Mouse (Mus musculus): ENCODE data around the gene Dpep3. TPM values are rescaled to one million over a fixed set of nuclear protein-coding genes. Genes with fewer than 3 reads are reported as not detected.
A peak's percentile ranks its signal among the peaks of the same experiment; 100 is the strongest.
"Not testable (repeated sequence)": the region's sequence is repeated elsewhere in the genome, so short reads cannot be mapped to it uniquely, and the experiment has no call there.

Dpep3 gene
- polyA plus RNA-seq, 1 experiment from 2014 or later: not detected

DNA sequence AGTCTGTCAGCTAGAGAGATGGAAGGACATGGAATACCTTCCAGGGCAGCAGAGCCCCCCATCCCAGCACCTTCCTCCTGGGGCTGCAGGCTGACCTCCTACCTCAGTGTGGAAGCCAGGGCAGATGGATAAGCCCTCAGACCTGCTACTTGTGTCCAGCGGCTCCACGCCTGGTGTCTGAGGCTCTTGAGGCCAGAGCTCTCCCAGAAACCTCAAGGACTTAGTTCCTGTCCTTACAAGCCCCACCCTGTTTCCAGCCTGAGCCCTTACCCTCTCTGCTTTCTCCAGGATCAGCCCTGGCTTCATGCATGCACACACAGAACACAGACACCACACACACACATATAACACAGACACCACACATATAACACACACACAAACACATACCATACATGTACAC, 12.3 kb upstream of the Dpep3 start:
- DNase-seq (ENCODE audit: low spot score) (no peak), ATAC-seq (ENCODE audit: insufficient read depth, low FRiP score, low TSS enrichment) (no peak)
- Histone ChIP-seq H3K9me3 (ENCODE audit: control insufficient read depth, low read length) (no peaks in the 10 kb centered on the region), H3K4me1 (ENCODE audit: control insufficient read depth, insufficient read depth, low read length) (no peaks in the 10 kb centered on the region), H3K4me2 (ENCODE audit: low read depth) (no peak overlapping the region), H3K9ac (ENCODE audit: low read length) (no peak overlapping the region), H3K27ac (ENCODE audit: low read depth, low read length) (no peak overlapping the region), H3K27me3 (ENCODE audit: control insufficient read depth, insufficient read depth, low read length) (no peaks in the 10 kb centered on the region), H3K4me3 (ENCODE audit: low read depth, low read length) (no peak overlapping the region), H3K36me3 (ENCODE audit: control insufficient read depth, insufficient read depth, low read length) (no peaks in the 10 kb centered on the region)
- WGBS: 89% methylated on average over 2 of the region's 2 CpGs

GRCm38 (mm10) chr8:105990856-105991387, 11.7 kb upstream of the Dpep3 start, which contains the start of gene Dus2:
TSS of gene Dus2 (plus strand) at chr8:105991337.
- Histone ChIP-seq H3K9ac (ENCODE audit: low read length) (no peak within 1 kb of the TSS), H3K4me3 (ENCODE audit: low read depth, low read length) (no peak within 1 kb of the TSS)

GRCm38 (mm10) chr8:105988546-105988945, 9.3 kb upstream of the Dpep3 start:
- no peak overlapping the region for H3K4me2 ChIP-seq (ENCODE audit: low read depth)
- H3K27ac ChIP-seq (ENCODE audit: low read depth, low read length): no peak overlapping the region
- no peaks in the 10 kb centered on the region for H3K9me3 ChIP-seq (ENCODE audit: control insufficient read depth, low read length)
- no peaks in the 10 kb centered on the region for H3K27me3 ChIP-seq (ENCODE audit: control insufficient read depth, insufficient read depth, low read length)
- no peak overlapping the region for H3K9ac ChIP-seq (ENCODE audit: low read length)
- ATAC-seq (ENCODE audit: insufficient read depth, low FRiP score, low TSS enrichment) (no peak), DNase-seq (ENCODE audit: low spot score) (no peak)
- no peaks in the 10 kb centered on the region for H3K36me3 ChIP-seq (ENCODE audit: control insufficient read depth, insufficient read depth, low read length)
- WGBS: 85% methylated on average over 11 of the region's 11 CpGs
- no peak overlapping the region for H3K4me3 ChIP-seq (ENCODE audit: low read depth, low read length)
- no peaks in the 10 kb centered on the region for H3K4me1 ChIP-seq (ENCODE audit: control insufficient read depth, insufficient read depth, low read length)

More at GRCm38 (mm10) chr8:105990856-105991387, 11.7 kb upstream of the Dpep3 start, which contains the start of gene Dus2:
- DNase-seq (ENCODE audit: low spot score) (peak; percentile 85), ATAC-seq (ENCODE audit: insufficient read depth, low FRiP score, low TSS enrichment) (peak; percentile 69; the same call in 1 of the 2 replicates)
- Histone ChIP-seq H3K36me3 (ENCODE audit: control insufficient read depth, insufficient read depth, low read length) (no peaks in the 10 kb centered on the region), H3K4me2 (ENCODE audit: low read depth) (no peak within 1 kb of the TSS), H3K27ac (ENCODE audit: low read depth, low read length) (no peak within 1 kb of the TSS), H3K27me3 (ENCODE audit: control insufficient read depth, insufficient read depth, low read length) (no peaks in the 10 kb centered on the region), H3K9me3 (ENCODE audit: control insufficient read depth, low read length) (no peaks in the 10 kb centered on the region), H3K4me1 (ENCODE audit: control insufficient read depth, insufficient read depth, low read length) (no peaks in the 10 kb centered on the region)
- WGBS: 9% methylated on average over 15 of the region's 15 CpGs

DNA sequence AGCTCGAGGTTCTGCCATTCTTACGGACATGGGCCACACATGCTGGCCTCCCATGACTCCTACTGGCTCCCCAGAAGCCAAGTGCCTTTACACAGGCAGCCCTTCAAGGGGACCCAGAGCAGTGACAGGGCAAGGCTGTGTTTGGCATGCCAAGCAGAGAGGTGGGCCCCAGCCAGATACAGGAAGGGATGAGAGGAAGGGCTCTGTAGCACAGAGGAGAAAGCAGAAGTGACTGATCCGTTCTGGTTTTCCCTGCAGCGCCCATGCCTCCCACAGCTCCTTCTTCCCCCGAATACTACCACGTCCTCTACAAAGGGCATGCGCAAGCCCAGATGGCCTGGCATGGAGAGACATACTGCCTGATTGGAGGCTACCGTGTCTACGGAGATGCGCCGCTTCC, 4.2 kb upstream of the Dpep3 start:
- WGBS: 86% methylated on average over 11 of the region's 11 CpGs
- DNase-seq (ENCODE audit: low spot score); H3K4me1 ChIP-seq (ENCODE audit: control insufficient read depth, insufficient read depth, low read length); H3K9ac ChIP-seq (ENCODE audit: low read length); H3K4me3 ChIP-seq (ENCODE audit: low read depth, low read length); H3K9me3 ChIP-seq (ENCODE audit: control insufficient read depth, low read length); H3K27ac ChIP-seq (ENCODE audit: low read depth, low read length); H3K27me3 ChIP-seq (ENCODE audit: control insufficient read depth, insufficient read depth, low read length); H3K4me2 ChIP-seq (ENCODE audit: low read depth); H3K36me3 ChIP-seq (ENCODE audit: control insufficient read depth, insufficient read depth, low read length); ATAC-seq (ENCODE audit: insufficient read depth, low FRiP score, low TSS enrichment): not testable (repeated sequence)

GRCm38 (mm10) chr8:105981146-105981545, 1.9 kb upstream of the Dpep3 start:
- Histone ChIP-seq H3K4me3 (ENCODE audit: low read depth, low read length) (no peak overlapping the region), H3K4me2 (ENCODE audit: low read depth) (no peak overlapping the region), H3K9me3 (ENCODE audit: control insufficient read depth, low read length) (no peaks in the 10 kb centered on the region), H3K27me3 (ENCODE audit: control insufficient read depth, insufficient read depth, low read length) (no peaks in the 10 kb centered on the region), H3K4me1 (ENCODE audit: control insufficient read depth, insufficient read depth, low read length) (no peaks in the 10 kb centered on the region), H3K36me3 (ENCODE audit: control insufficient read depth, insufficient read depth, low read length) (no peaks in the 10 kb centered on the region), H3K27ac (ENCODE audit: low read depth, low read length) (no peak overlapping the region), H3K9ac (ENCODE audit: low read length) (no peak overlapping the region)
- ATAC-seq (ENCODE audit: insufficient read depth, low FRiP score, low TSS enrichment) (no peak), DNase-seq (ENCODE audit: low spot score) (no peak)
- WGBS: 87% methylated on average over 1 of the region's 1 CpGs

DNA sequence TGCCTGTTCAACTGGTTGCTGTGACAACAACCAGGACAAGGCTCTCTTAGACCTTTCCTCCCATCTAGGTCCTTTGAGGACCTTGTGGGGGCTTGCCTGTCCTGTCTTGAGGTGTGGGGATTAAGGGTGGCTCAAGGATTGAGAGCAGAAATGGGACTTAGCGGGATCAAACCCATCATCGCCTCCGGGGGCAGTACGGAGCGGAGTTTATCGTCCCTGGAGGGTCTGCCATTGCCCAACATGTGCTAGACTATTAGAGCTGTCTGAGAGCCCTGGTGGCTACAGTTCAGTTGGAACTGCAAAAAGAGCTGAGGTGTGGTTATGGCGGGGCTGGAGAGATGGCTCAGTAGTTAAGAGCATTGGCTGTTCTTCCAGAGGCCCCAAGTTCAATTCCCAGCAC, 3.9 kb downstream of the Dpep3 start:
- DNase-seq (ENCODE audit: low spot score) (no peak), ATAC-seq (ENCODE audit: insufficient read depth, low FRiP score, low TSS enrichment) (no peak)
- Histone ChIP-seq H3K9ac (ENCODE audit: low read length) (no peak overlapping the region), H3K4me2 (ENCODE audit: low read depth) (no peak overlapping the region), H3K4me1 (ENCODE audit: control insufficient read depth, insufficient read depth, low read length) (no peaks in the 10 kb centered on the region), H3K27me3 (ENCODE audit: control insufficient read depth, insufficient read depth, low read length) (no peaks in the 10 kb centered on the region), H3K27ac (ENCODE audit: low read depth, low read length) (no peak overlapping the region), H3K36me3 (ENCODE audit: control insufficient read depth, insufficient read depth, low read length) (no peaks in the 10 kb centered on the region), H3K9me3 (ENCODE audit: control insufficient read depth, low read length) (no peaks in the 10 kb centered on the region), H3K4me3 (ENCODE audit: low read depth, low read length) (no peak overlapping the region)
- 73% methylated on average over 7 of the region's 7 CpGs for WGBS

DNA sequence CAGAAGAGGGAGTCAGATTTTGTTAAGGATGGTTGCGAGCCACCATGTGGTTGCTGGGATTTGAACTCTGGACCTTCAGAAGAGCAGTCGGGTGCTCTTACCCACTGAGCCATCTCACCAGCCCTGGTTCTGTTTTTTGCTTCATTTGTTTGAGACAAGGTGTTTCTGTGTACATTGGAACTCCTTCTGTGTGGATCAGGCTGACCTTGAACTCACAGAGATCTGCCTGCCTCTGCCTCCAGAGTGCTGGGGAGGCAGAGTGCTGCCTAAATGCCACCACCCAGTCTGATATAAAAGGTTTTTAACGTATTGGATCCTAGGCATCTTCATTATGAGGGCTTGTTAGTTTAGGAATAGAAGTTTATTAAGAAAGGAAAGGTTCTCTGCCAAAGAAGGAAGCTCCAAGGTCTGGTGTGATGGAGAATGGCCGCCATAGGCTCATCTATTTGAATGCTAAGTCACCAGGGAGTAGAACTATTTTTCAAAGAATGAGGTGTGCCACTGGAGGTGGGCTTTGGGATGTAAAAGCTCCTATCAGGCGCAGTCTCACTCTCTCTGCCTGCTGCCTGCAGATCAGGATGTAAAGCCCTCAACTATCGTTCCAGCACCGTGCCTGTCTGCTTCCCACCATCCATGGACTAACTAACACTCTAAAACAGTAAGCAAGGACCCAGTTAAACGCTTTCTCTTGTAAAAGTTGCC, 8.1 kb downstream of the Dpep3 start:
- Histone ChIP-seq H3K4me3 (ENCODE audit: low read depth, low read length) (no peak overlapping the region), H3K4me1 (ENCODE audit: control insufficient read depth, insufficient read depth, low read length) (peaks cover 4% of the 10 kb centered on the region; the same call in 1 of the 2 replicates), H3K9ac (ENCODE audit: low read length) (no peak overlapping the region), H3K27me3 (ENCODE audit: control insufficient read depth, insufficient read depth, low read length) (peaks cover 7% of the 10 kb centered on the region; the same call in 1 of the 2 replicates), H3K36me3 (ENCODE audit: control insufficient read depth, insufficient read depth, low read length) (no peaks in the 10 kb centered on the region), H3K9me3 (ENCODE audit: control insufficient read depth, low read length) (no peaks in the 10 kb centered on the region), H3K27ac (ENCODE audit: low read depth, low read length) (no peak overlapping the region), H3K4me2 (ENCODE audit: low read depth) (no peak overlapping the region)
- DNase-seq (ENCODE audit: low spot score) (no peak), ATAC-seq (ENCODE audit: insufficient read depth, low FRiP score, low TSS enrichment) (no peak)
- WGBS: 71% methylated on average over 8 of the region's 8 CpGs

GRCm38 (mm10) chr8:105969367-105969766, 9.9 kb downstream of the Dpep3 start:
- H3K4me1 ChIP-seq (ENCODE audit: control insufficient read depth, insufficient read depth, low read length): peaks cover 7% of the 10 kb centered on the region; the same call in 1 of the 2 replicates
- H3K4me2 ChIP-seq (ENCODE audit: low read depth): no peak overlapping the region
- WGBS: 84% methylated on average over 1 of the region's 1 CpGs
- DNase-seq (ENCODE audit: low spot score) (no peak), ATAC-seq (ENCODE audit: insufficient read depth, low FRiP score, low TSS enrichment) (no peak)
- no peak overlapping the region for H3K4me3 ChIP-seq (ENCODE audit: low read depth, low read length)
- H3K27ac ChIP-seq (ENCODE audit: low read depth, low read length): no peak overlapping the region
- H3K9me3 ChIP-seq (ENCODE audit: control insufficient read depth, low read length): no peaks in the 10 kb centered on the region
- peaks cover 12% of the 10 kb centered on the region for H3K27me3 ChIP-seq (ENCODE audit: control insufficient read depth, insufficient read depth, low read length)
- no peaks in the 10 kb centered on the region for H3K36me3 ChIP-seq (ENCODE audit: control insufficient read depth, insufficient read depth, low read length)
- no peak overlapping the region for H3K9ac ChIP-seq (ENCODE audit: low read length)

Measured in neural tube, embryonic 11.5 days (tissue).